ENCODE assay signal across 7 mouse cellular contexts in the genomic region with DNA sequence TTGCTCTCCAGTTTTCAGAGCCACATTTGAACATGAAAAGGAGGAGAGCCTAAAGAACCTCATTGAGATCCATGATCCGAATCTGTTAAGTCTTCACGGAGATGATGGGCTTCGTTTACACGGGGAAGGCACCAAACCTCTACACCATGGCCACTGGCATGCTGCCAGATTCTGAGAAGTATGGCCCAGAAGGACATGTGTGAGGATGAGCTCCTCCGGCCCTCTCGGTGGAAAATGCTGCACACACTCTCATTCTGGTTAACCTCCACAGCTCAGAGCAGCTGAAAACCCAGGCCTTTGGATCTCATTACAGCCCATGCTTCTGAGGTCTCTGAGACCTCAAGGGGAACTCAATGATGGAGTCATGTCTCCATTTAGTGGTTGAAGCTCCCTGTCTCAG.
"Had no signal": no experiment of that assay in that cellular context is flagged by ENCODE, and none has a peak within 500 bp of the region (broad histone marks: within the 10 kb centered on the region; RNA-seq: fewer than 3 reads in every experiment).

No protein-coding gene starts in this region.

- DNase-seq: liver, postnatal 0 days; lung, adult 2 months; lung, postnatal 14 days; lung, postnatal 36 days; right cerebral cortex, postnatal 25 days; thymus, postnatal 14 days; thymus, postnatal 36 days had no signal
